Mouse (Mus musculus): ENCODE data around the gene Srsf2.

DNA sequence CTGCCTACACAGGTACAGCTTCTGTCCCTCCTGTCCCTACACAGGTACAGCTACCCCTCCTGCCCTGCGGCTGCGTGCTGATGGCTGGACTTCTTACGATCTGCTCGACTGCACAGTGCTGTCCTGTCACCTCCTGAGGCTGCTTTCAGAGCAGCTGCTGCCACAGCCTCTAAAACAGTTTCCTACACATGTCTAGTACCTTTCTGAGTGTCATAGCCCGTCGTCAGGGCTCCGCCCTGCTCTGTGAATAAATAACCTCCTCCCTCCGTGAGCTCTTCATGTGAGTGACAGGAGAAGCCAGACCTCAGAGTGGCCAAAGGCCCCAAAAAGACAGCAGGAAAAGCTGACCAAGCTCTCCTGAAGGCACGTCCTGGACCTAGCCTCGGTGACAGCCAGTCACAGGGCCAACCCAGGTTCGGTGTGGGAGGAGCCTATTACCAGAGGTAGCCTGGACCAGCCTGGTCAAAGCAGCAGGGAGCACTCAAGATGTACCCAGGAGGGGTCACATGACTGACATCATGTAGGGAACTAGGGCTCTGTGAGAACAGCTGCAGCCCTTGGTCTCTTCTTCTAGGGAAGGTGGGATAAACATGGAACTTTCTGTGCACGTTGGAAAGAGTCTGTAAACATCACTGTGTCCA, 13.2 kb upstream of the Srsf2 start:
- TF ChIP-seq POLR2A (IDR thresholded peaks at IDR 0.05; ENCODE audit: borderline replicate concordance, extremely low read depth, low read depth, low read length): no peak
- no peak for TF ChIP-seq CTCF (IDR thresholded peaks at IDR 0.05; ENCODE audit: insufficient read depth, low read length)

Measured in lung, adult 2 months (tissue).